Mouse (Mus musculus) hindbrain, embryonic 15.5 days (tissue): Measurements from ENCODE around the gene Tectb. TPM values are rescaled to one million over a fixed set of nuclear protein-coding genes. Genes with fewer than 3 reads are reported as not detected.
A peak's percentile ranks its signal among the peaks of the same experiment; 100 is the strongest.
"Not testable (repeated sequence)": the region's sequence is repeated elsewhere in the genome, so short reads cannot be mapped to it uniquely, and the experiment has no call there.

Source experiments
- ATAC-seq: fragments of 200-750 bp; cut with Nextera tagmentation; 2 replicates; pipeline ENCODE4 v1.8.0; 2017; ENCODE audit warnings: low read depth, moderate number of reproducible peaks, moderate TSS enrichment; ENCODE audit not compliant: low FRiP score
- H3K27ac ChIP-seq: fragments of 300-500 bp; sonication (generic); replicated peaks from 2 replicates; pipeline ENCODE4 v1.5.1; 2015; ENCODE audit warnings: mild to moderate bottlenecking, inconsistent platforms
- H3K27me3 ChIP-seq: fragments of 300-500 bp; sonication (generic); 2 replicates; pipeline ENCODE4 v1.6.1; 2015; ENCODE audit warnings: control low read depth, inconsistent platforms
- H3K36me3 ChIP-seq: fragments of 300-500 bp; sonication (generic); 2 replicates; pipeline ENCODE4 v1.6.1; 2015; ENCODE audit warnings: control low read depth, inconsistent platforms
- H3K4me1 ChIP-seq: fragments of 300-500 bp; sonication (generic); replicated peaks from 2 replicates; pipeline ENCODE4 v1.6.1; 2015; ENCODE audit warnings: control low read depth, inconsistent platforms
- H3K4me2 ChIP-seq: fragments of 300-500 bp; sonication (generic); 2 replicates; pipeline ENCODE4 v1.6.1; 2015; ENCODE audit warnings: moderate library complexity, mild to moderate bottlenecking, inconsistent platforms
- H3K4me3 ChIP-seq: fragments of 300-500 bp; sonication (generic); 2 replicates; pipeline ENCODE4 v1.5.1; 2015; ENCODE audit warnings: mild to moderate bottlenecking, inconsistent platforms
- H3K9ac ChIP-seq: fragments of 300-500 bp; sonication (generic); 2 replicates; pipeline ENCODE4 v1.6.1; 2015; ENCODE audit warnings: inconsistent platforms
- H3K9me3 ChIP-seq: fragments of 300-500 bp; sonication (generic); 2 replicates; pipeline ENCODE4 v1.6.1; 2016; ENCODE audit warnings: control low read depth, inconsistent platforms
- WGBS: fragments of 180-500 bp; shearing (Covaris S2); methylation state at CpG from one replicate; pipeline ENCODE4 v1.1.7; 2015; 5-methylcytosine and 5-hydroxymethylcytosine counted together
- polyA plus RNA-seq: library from polyadenylated mRNA; unstranded; fragments of >200 nt; fragmentation: Nextera tagmentation; extraction: Ambion mirVana; gene quantifications from 2 replicates; pipeline ENCODE4 v1.2.1, GENCODE M21; 2015

Tectb gene
- polyA plus RNA-seq, 1 experiment from 2014 or later = 0.06 TPM

- Histone ChIP-seq H3K4me1 (no peaks in the 10 kb centered on the region), H3K4me3 (no peak overlapping the region), H3K9me3 (no peaks in the 10 kb centered on the region), H3K4me2 (no peak overlapping the region), H3K27me3 (no peaks in the 10 kb centered on the region), H3K9ac (no peak overlapping the region), H3K36me3 (no peaks in the 10 kb centered on the region), H3K27ac (no peak overlapping the region)
- no peak for ATAC-seq
- WGBS = 64% methylated on average over 2 of the region's 2 CpGs
Measured at GRCm38 (mm10) chr19:55167741-55168140, 12.8 kb upstream of the Tectb start.

GRCm38 (mm10) chr19:55168360-55168759 is 12.2 kb upstream of the Tectb start:
- no peaks in the 10 kb centered on the region for H3K27me3 ChIP-seq
- ATAC-seq = no peak
- H3K4me2 ChIP-seq = no peak overlapping the region
- H3K27ac ChIP-seq = no peak overlapping the region
- H3K4me1 ChIP-seq = no peaks in the 10 kb centered on the region
- WGBS = 82% methylated on average over 6 of the region's 6 CpGs
- H3K9me3 ChIP-seq = no peaks in the 10 kb centered on the region
- no peak overlapping the region for H3K4me3 ChIP-seq
- no peaks in the 10 kb centered on the region for H3K36me3 ChIP-seq
- H3K9ac ChIP-seq = no peak overlapping the region

GRCm38 (mm10) chr19:55169236-55169729 is 11.2 kb upstream of the Tectb start:
- not testable (repeated sequence) for H3K9me3 ChIP-seq, ATAC-seq, H3K4me1 ChIP-seq, H3K9ac ChIP-seq, H3K36me3 ChIP-seq, H3K4me2 ChIP-seq, H3K4me3 ChIP-seq, H3K27ac ChIP-seq, H3K27me3 ChIP-seq
- 90% methylated on average over 8 of the region's 8 CpGs for WGBS

- Histone ChIP-seq H3K36me3 (no peaks in the 10 kb centered on the region), H3K4me1 (no peaks in the 10 kb centered on the region), H3K27ac (no peak overlapping the region), H3K9ac (no peak overlapping the region), H3K4me3 (no peak overlapping the region), H3K27me3 (no peaks in the 10 kb centered on the region), H3K4me2 (no peak overlapping the region), H3K9me3 (no peaks in the 10 kb centered on the region)
- ATAC-seq = no peak
Measured at GRCm38 (mm10) chr19:55170399-55170798, 10.1 kb upstream of the Tectb start.

- no peak for ATAC-seq
- no peak overlapping the region for H3K9ac ChIP-seq
- no peak overlapping the region for H3K4me2 ChIP-seq
- H3K9me3 ChIP-seq = no peaks in the 10 kb centered on the region
- no peak overlapping the region for H3K27ac ChIP-seq
- WGBS = 89% methylated on average over 1 of the region's 1 CpGs
- no peaks in the 10 kb centered on the region for H3K4me1 ChIP-seq
- no peak overlapping the region for H3K4me3 ChIP-seq
- no peaks in the 10 kb centered on the region for H3K36me3 ChIP-seq
- H3K27me3 ChIP-seq = no peaks in the 10 kb centered on the region
Measured at GRCm38 (mm10) chr19:55171585-55171984, 8.9 kb upstream of the Tectb start.

- no peaks in the 10 kb centered on the region for H3K27me3 ChIP-seq
- H3K9ac ChIP-seq = no peak overlapping the region
- H3K4me3 ChIP-seq = no peak overlapping the region
- H3K36me3 ChIP-seq = no peaks in the 10 kb centered on the region
- H3K4me2 ChIP-seq = no peak overlapping the region
- WGBS = 85% methylated on average over 3 of the region's 3 CpGs
- ATAC-seq = no peak
- H3K27ac ChIP-seq = no peak overlapping the region
- no peaks in the 10 kb centered on the region for H3K9me3 ChIP-seq
- no peaks in the 10 kb centered on the region for H3K4me1 ChIP-seq
Measured at GRCm38 (mm10) chr19:55177143-55177542, 3.4 kb upstream of the Tectb start.

GRCm38 (mm10) chr19:55184442-55184841 is 3.9 kb downstream of the Tectb start:
- no peak for ATAC-seq
- no peak overlapping the region for H3K4me3 ChIP-seq
- peak overlapping the region; percentile 31 for H3K27ac ChIP-seq
- peaks cover 5% of the 10 kb centered on the region for H3K4me1 ChIP-seq
- no peaks in the 10 kb centered on the region for H3K27me3 ChIP-seq
- no peaks in the 10 kb centered on the region for H3K36me3 ChIP-seq
- no peak overlapping the region for H3K4me2 ChIP-seq
- H3K9ac ChIP-seq = no peak overlapping the region
- H3K9me3 ChIP-seq = no peaks in the 10 kb centered on the region
- WGBS = 51% methylated on average over 7 of the region's 7 CpGs

GRCm38 (mm10) chr19:55185074-55185473 is 4.5 kb downstream of the Tectb start:
- ATAC-seq = 0 out of 2 replicates have a peak, but pooled peaks have one; percentile 6
- Histone ChIP-seq H3K4me1 (peaks cover 5% of the 10 kb centered on the region), H3K36me3 (no peaks in the 10 kb centered on the region), H3K4me2 (no peak overlapping the region), H3K9ac (no peak overlapping the region), H3K27me3 (no peaks in the 10 kb centered on the region), H3K9me3 (no peaks in the 10 kb centered on the region), H3K4me3 (no peak overlapping the region), H3K27ac (peak overlapping the region; percentile 31)
- 38% methylated on average over 7 of the region's 7 CpGs for WGBS

GRCm38 (mm10) chr19:55185651-55186050 is 5.1 kb downstream of the Tectb start:
- Histone ChIP-seq H3K4me1 (peaks cover 5% of the 10 kb centered on the region), H3K4me2 (no peak overlapping the region), H3K27ac (peak overlapping the region; percentile 31), H3K4me3 (no peak overlapping the region), H3K36me3 (no peaks in the 10 kb centered on the region), H3K9me3 (no peaks in the 10 kb centered on the region), H3K9ac (no peak overlapping the region), H3K27me3 (no peaks in the 10 kb centered on the region)
- 14% methylated on average over 3 of the region's 3 CpGs for WGBS
- peak; percentile 89 for ATAC-seq

- Histone ChIP-seq H3K4me3 (no peak overlapping the region), H3K27me3 (no peaks in the 10 kb centered on the region), H3K4me2 (no peak overlapping the region), H3K4me1 (peaks cover 3% of the 10 kb centered on the region), H3K9ac (no peak overlapping the region), H3K27ac (no peak overlapping the region), H3K36me3 (no peaks in the 10 kb centered on the region), H3K9me3 (no peaks in the 10 kb centered on the region)
- ATAC-seq = no peak
- WGBS = 88% methylated on average over 5 of the region's 5 CpGs
Measured at GRCm38 (mm10) chr19:55190065-55190464, 9.5 kb downstream of the Tectb start.

GRCm38 (mm10) chr19:55191596-55191995 is 11.1 kb downstream of the Tectb start:
- Histone ChIP-seq H3K27ac (no peak overlapping the region), H3K4me3 (no peak overlapping the region), H3K9me3 (no peaks in the 10 kb centered on the region), H3K4me1 (no peaks in the 10 kb centered on the region), H3K9ac (no peak overlapping the region), H3K36me3 (no peaks in the 10 kb centered on the region), H3K27me3 (no peaks in the 10 kb centered on the region), H3K4me2 (no peak overlapping the region)
- no peak for ATAC-seq
- 74% methylated on average over 2 of the region's 2 CpGs for WGBS

- no peaks in the 10 kb centered on the region for H3K4me1 ChIP-seq
- no peak overlapping the region for H3K27ac ChIP-seq
- 90% methylated on average over 21 of the region's 21 CpGs for WGBS
- H3K4me3 ChIP-seq = no peak overlapping the region
- no peaks in the 10 kb centered on the region for H3K27me3 ChIP-seq
- no peak overlapping the region for H3K9ac ChIP-seq
- H3K36me3 ChIP-seq = no peaks in the 10 kb centered on the region
- no peaks in the 10 kb centered on the region for H3K9me3 ChIP-seq
- ATAC-seq = no peak
- H3K4me2 ChIP-seq = no peak overlapping the region
Measured at GRCm38 (mm10) chr19:55192254-55192945, 11.9 kb downstream of the Tectb start.
